Mouse (Mus musculus): ENCODE results near the gene Nr2e1.

- TF ChIP-seq CTCF (conservative IDR thresholded peaks at IDR 0.05; ENCODE audit: insufficient read depth, insufficient read length, low read depth, low read length) (no peak), POLR2A (IDR thresholded peaks at IDR 0.05; ENCODE audit: low read depth, low read length) (no peak)
Measured at GRCm38 (mm10) chr10:42587961-42588750, 4.7 kb upstream of the Nr2e1 start.

All from kidney, adult 2 months (tissue).